Mouse (Mus musculus) embryo, embryonic 10 days (tissue): Measurements from ENCODE around the gene Fads1.
"Not testable (repeated sequence)": the region's sequence is repeated elsewhere in the genome, so short reads cannot be mapped to it uniquely, and the experiment has no call there.

Source experiments
- DNase-seq: peaks from one replicate; pipeline ENCODE4 v3.0.0-alpha.2; 2015; ENCODE audit warnings: low spot score

Gene Fads1

GRCm38 (mm10) chr19:10182670-10183298 is at the start of gene Fads1:
TSS of gene Fads1 (plus strand) at chr19:10182888.
- DNase-seq, result peak; percentile 96

GRCm38 (mm10) chr19:10134692-10135091 is 48.0 kb upstream of the Fads1 start:
- no peak for DNase-seq

- DNase-seq, result no peak
These were observed 45.3 kb upstream of the Fads1 start for GRCm38 (mm10) chr19:10137423-10137822.

DNA sequence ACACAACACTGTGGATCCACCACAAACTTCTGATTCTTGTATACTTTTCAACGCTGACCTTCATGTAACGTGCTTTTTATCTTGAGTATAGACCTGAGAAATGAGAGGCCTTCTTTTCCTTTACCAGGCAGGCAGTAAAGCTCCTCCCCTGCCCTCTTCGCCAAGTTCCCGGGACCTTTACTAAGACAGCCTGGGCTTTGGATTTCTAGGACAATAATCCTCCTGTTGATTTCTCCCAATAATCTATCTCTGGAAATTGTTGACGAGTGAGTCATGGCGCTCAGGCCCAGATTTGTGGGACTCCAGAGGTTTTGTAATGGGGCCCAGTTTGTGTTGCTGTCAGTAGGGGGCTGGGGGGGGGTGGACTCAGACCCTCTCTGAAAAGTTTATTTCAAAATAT is 43.0 kb upstream of the Fads1 start:
- no peak for DNase-seq

DNA sequence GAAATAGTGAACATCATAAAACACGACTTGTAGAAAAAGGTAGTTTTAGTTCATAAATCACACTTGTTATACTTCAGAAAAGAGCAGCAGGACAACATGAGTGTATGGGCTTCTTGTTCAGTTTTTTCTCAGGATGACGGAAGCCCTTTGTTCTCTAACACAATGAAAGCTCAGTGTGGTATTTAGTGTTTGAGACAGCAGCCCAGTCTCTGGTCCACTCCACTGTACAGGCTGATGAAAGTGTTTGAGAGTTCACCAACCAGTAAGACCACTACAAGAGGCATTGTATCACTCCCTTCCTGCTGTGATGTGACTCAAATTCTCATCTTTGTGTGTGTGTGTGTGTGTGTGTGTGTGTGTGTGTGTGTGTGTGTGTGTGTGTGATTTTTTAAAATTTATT is 39.0 kb upstream of the Fads1 start:
- peak; percentile 56 for DNase-seq

- DNase-seq, result no peak
These were observed 38.2 kb upstream of the Fads1 start for GRCm38 (mm10) chr19:10144464-10144863.

DNA sequence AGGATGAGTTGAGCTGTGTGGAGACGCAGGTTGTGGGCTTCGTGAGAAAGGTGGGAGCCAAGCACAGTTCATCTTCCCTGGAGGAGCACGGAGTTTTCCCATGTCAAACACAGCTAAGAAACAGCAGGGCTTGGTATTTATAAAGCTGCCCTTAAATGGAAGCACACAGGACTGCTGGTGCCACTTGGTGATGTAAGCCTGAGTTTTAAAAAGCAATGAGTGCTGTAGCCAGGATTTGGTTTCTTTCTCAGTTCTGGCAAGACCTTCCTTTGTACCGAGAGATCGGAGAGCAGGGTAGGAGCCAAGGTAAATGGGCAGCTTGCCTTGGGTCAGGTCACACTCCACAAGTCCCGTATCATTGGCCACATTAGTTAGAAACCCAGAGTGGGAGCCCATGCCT is 34.1 kb upstream of the Fads1 start:
- DNase-seq, result no peak

DNA sequence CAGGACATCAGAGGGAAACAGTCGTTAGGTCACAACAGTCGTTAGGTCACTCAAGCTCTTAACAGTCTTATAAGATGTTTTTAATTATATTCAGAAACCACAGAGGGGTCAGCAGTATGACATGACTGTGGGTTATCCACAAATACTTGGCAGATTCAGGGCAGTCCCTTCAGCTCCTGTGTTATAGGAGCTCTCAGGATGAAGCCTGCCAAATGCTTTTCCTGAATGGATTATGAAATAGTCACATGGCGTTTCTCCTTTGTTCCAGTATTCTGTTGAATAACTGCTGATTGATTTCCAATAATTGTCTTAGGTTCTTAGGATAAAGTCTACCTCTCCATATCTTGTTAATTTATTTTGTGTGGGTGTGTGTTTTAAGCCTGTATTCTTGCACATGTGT is 33.5 kb upstream of the Fads1 start:
- DNase-seq, result no peak

GRCm38 (mm10) chr19:10157725-10158124 is 25.0 kb upstream of the Fads1 start:
- DNase-seq, result no peak

GRCm38 (mm10) chr19:10163896-10164295 is 18.8 kb upstream of the Fads1 start:
- no peak for DNase-seq

GRCm38 (mm10) chr19:10165928-10166327 is 16.8 kb upstream of the Fads1 start:
- not testable (repeated sequence) for DNase-seq

- no peak for DNase-seq
These were observed 15.6 kb upstream of the Fads1 start for GRCm38 (mm10) chr19:10167112-10167511.

DNA sequence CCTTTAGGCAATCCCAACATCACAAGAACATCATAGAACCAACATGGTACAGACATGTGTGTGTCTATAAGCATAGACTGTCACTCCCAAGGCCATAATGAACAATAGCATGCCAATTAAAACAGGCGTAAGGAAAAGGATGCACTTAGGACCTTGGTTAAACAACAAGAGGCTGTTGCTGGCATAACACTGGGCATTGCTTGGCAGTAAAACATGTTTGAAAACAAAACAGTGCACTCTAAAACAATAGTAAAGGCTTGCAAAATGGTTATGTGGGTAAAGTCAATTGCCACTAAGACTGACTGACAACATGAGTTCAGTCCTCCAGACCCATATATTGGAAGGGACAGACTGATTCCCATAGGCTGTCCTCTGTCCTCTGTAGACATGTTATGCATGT is 14.7 kb upstream of the Fads1 start:
- no peak for DNase-seq

- DNase-seq, result no peak
These were observed 14.2 kb upstream of the Fads1 start for GRCm38 (mm10) chr19:10168441-10168840.

- no peak for DNase-seq
These were observed 13.5 kb upstream of the Fads1 start for GRCm38 (mm10) chr19:10169179-10169578.

- DNase-seq, result not testable (repeated sequence)
These were observed 12.9 kb upstream of the Fads1 start for GRCm38 (mm10) chr19:10169692-10170330.

DNA sequence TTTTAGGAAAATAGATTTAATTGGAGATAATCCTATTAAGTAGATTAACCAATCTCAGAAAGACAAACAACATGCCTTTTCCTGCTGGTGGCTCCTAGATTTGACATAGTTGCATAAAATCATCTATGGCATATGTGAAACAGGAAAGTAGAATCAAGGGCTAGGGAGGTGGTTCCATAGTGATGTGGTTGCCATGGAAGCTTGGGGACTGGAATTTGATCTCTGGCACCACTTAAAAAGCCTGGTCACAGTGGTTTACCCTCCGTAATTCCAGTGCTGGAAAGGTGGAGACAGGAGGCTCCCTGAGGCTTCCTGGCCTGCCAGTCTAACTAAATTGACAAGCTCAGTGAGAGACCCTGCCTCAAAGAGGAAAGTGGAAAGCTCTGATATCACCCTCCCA is 12.2 kb upstream of the Fads1 start:
- no peak for DNase-seq

- no peak for DNase-seq
These were observed 11.3 kb upstream of the Fads1 start for GRCm38 (mm10) chr19:10171359-10171758.

- no peak for DNase-seq
These were observed 10.8 kb upstream of the Fads1 start for GRCm38 (mm10) chr19:10171846-10172245.

DNA sequence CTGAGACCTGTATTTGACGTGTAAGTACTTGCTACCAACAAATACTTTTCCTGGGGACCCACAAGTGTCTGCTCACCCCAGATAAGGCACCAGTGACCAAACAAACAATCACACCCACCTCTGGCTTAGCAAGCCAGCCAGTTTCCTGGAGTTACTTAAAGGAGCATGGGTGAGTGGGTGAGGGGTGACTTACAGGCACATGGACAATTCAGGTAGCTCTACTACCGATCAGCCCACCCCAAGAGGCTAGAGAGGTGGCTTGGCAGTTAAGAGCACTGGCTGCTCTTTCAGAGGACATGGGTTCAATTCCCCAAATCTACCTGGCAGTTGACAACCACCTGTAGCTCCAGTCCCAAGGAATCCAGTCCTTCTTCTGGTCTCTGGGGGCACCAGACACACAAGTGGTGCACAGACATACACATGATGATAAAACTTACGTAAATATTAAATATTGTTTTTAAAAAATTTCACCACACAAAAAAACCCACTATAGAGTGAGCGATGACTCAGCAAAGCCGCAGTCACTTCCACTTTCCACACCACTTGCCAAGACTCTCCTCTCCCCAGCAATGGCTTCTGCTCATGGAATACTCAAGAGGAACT is 9.5 kb upstream of the Fads1 start:
- no peak for DNase-seq

- DNase-seq, result no peak
These were observed 8.7 kb upstream of the Fads1 start for GRCm38 (mm10) chr19:10173844-10174539.

GRCm38 (mm10) chr19:10174956-10175355 is 7.7 kb upstream of the Fads1 start:
- DNase-seq, result no peak

- no peak for DNase-seq
These were observed 6.2 kb upstream of the Fads1 start for GRCm38 (mm10) chr19:10176477-10176876.
